Mouse (Mus musculus) bone marrow macrophage, adult 2 months (primary cell): ENCODE results near the gene Arfgap2.

Source experiments
- CTCF ChIP-seq: IDR thresholded peaks from 2 replicates; pipeline ENCODE4 v1.5.1; 2012; ENCODE audit warnings: low read depth, mild to moderate bottlenecking, low read length, moderate library complexity
- POLR2A ChIP-seq: IDR thresholded peaks from 2 replicates; pipeline ENCODE4 v1.6.1; 2012; ENCODE audit warnings: mild to moderate bottlenecking, low read depth, low read length, borderline replicate concordance

DNA sequence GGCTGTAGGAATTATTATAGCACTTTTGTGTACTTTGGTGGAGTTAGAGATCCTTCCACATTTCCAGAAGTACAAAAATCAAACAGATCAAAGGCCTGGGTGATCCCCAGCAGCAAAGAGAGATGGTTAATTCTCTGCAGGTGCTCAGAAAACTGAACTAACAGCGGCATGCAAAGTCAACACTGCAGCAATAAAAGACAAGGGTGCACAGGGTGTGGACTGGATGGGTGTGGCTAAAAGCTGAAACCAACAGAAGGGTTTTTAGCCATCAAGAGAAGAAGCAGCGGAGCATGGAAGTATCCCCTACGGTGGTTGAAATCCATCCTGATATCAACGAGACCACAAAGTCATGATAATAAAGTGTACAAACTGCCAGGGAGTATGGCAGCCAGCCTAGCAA lies 57.7 kb downstream of the Arfgap2 start:
- no peak for TF ChIP-seq CTCF
- no peak for TF ChIP-seq POLR2A
